ENCODE assay signal across 9 mouse cellular contexts in genomic region chr7:134348825-134349224, GRCm38 (mm10). TPM values are rescaled to one million over a fixed set of nuclear protein-coding genes. Genes with fewer than 3 reads are reported as not detected.
DNase-seq lines count a peak whose midpoint lies in the region; ATAC-seq and TF ChIP-seq lines count a peak whose summit lies in the region.
"Had no signal": no experiment of that assay in that cellular context is flagged by ENCODE, and none has a peak within 500 bp of the region (broad histone marks: within the 10 kb centered on the region; RNA-seq: fewer than 3 reads in every experiment).

No protein-coding gene starts in this region.

- no peak overlapping the region for H3K27ac ChIP-seq in hindbrain, embryonic 11.5 days (ENCODE audit: low read depth, low read length)
- no peak overlapping the region for H3K27ac ChIP-seq in hindbrain, embryonic 13.5 days
- no peak overlapping the region for H3K27ac ChIP-seq in kidney, adult 2 months (ENCODE audit: insufficient read depth, low read depth, low read length)
- H3K27ac ChIP-seq in neural tube, embryonic 11.5 days (ENCODE audit: low read depth, low read length): no peak overlapping the region

- no peaks in the 10 kb centered on the region for H3K27me3 ChIP-seq in hindbrain, embryonic 11.5 days (ENCODE audit: control insufficient read depth, insufficient read depth, low read length)
- no peaks in the 10 kb centered on the region for H3K27me3 ChIP-seq in hindbrain, embryonic 13.5 days
- H3K27me3 ChIP-seq in kidney, adult 2 months (replicated peaks; ENCODE audit: control insufficient read depth, insufficient read depth, low read length): no peaks in the 10 kb centered on the region
- H3K27me3 ChIP-seq in neural tube, embryonic 11.5 days (ENCODE audit: control insufficient read depth, insufficient read depth, low read length): no peaks in the 10 kb centered on the region

- TF ChIP-seq CTCF in kidney, adult 2 months (conservative IDR thresholded peaks at IDR 0.05; ENCODE audit: insufficient read depth, insufficient read length, low read depth, low read length): peak; percentile 79

- H3K9ac ChIP-seq in hindbrain, embryonic 11.5 days (ENCODE audit: low read depth, low read length): no peak overlapping the region
- H3K9ac ChIP-seq in hindbrain, embryonic 13.5 days: no peak overlapping the region
- no peak overlapping the region for H3K9ac ChIP-seq in neural tube, embryonic 11.5 days (ENCODE audit: low read length)

- peak; percentile 35; the same call in 1 of the 2 replicates for ATAC-seq in hindbrain, embryonic 11.5 days (ENCODE audit: low FRiP score)
- no peak for ATAC-seq in hindbrain, embryonic 13.5 days (ENCODE audit: low FRiP score)
- ATAC-seq in neural tube, embryonic 11.5 days (ENCODE audit: insufficient read depth, low FRiP score, low TSS enrichment): no peak

- intact Hi-C loops in left cerebral cortex, postnatal 36 days (cut with DNase I): loop anchor here (2.0 to 10.0 kb wide), 4 partner anchors 84 to 542 kb away; no protein-coding TSS in a partner anchor

- 41% methylated on average over 6 of the region's 6 CpGs for WGBS in hindbrain, embryonic 11.5 days
- 42% methylated on average over 6 of the region's 6 CpGs for WGBS in hindbrain, embryonic 13.5 days
- WGBS in kidney, adult 2 months: 26% methylated on average over 6 of the region's 6 CpGs
- WGBS in neural tube, embryonic 11.5 days: 41% methylated on average over 6 of the region's 6 CpGs

- H3K9me3 ChIP-seq in hindbrain, embryonic 11.5 days (ENCODE audit: control insufficient read depth, low read length): no peaks in the 10 kb centered on the region
- H3K9me3 ChIP-seq in hindbrain, embryonic 13.5 days: no peaks in the 10 kb centered on the region
- no peaks in the 10 kb centered on the region for H3K9me3 ChIP-seq in neural tube, embryonic 11.5 days (ENCODE audit: control insufficient read depth, low read length)

- TF ChIP-seq POLR2A in kidney, adult 2 months (IDR thresholded peaks at IDR 0.05; ENCODE audit: low read depth, low read length): no peak

- DNase-seq in hindbrain, embryonic 11.5 days (ENCODE audit: low spot score): peak; percentile 61
- DNase-seq in cerebellum, postnatal 14 days: peak; percentile 77 to 79
- peak; percentile 45 to 56 for DNase-seq in frontal cortex, postnatal 25 days (ENCODE audit: low spot score in 2 of 2)
- DNase-seq in kidney, adult 2 months: peak; percentile 60
- peak; percentile 35 to 49 for DNase-seq in left cerebral cortex, postnatal 36 days (ENCODE audit: low spot score in 2 of 2)
- peak; percentile 57 for DNase-seq in neural tube, embryonic 11.5 days (ENCODE audit: low spot score)
- peak; percentile 61 for DNase-seq in thymus, postnatal 4 days

- H3K4me3 ChIP-seq in hindbrain, embryonic 11.5 days (ENCODE audit: low read depth, low read length): no peak overlapping the region
- no peak overlapping the region for H3K4me3 ChIP-seq in hindbrain, embryonic 13.5 days
- no peak overlapping the region for H3K4me3 ChIP-seq in kidney, adult 2 months (ENCODE audit: insufficient read depth, low read depth, low read length)
- H3K4me3 ChIP-seq in neural tube, embryonic 11.5 days (ENCODE audit: low read depth, low read length): no peak overlapping the region

- H3K36me3 ChIP-seq in hindbrain, embryonic 11.5 days (ENCODE audit: control insufficient read depth, insufficient read depth, low read length): no peaks in the 10 kb centered on the region
- no peaks in the 10 kb centered on the region for H3K36me3 ChIP-seq in hindbrain, embryonic 13.5 days
- no peaks in the 10 kb centered on the region for H3K36me3 ChIP-seq in kidney, adult 2 months (ENCODE audit: control insufficient read depth, insufficient read depth, low read length)
- H3K36me3 ChIP-seq in neural tube, embryonic 11.5 days (ENCODE audit: control insufficient read depth, insufficient read depth, low read length): no peaks in the 10 kb centered on the region

- no peak overlapping the region for H3K4me2 ChIP-seq in hindbrain, embryonic 11.5 days (replicated peaks; ENCODE audit: low read depth, low read length)
- no peak overlapping the region for H3K4me2 ChIP-seq in hindbrain, embryonic 13.5 days
- H3K4me2 ChIP-seq in neural tube, embryonic 11.5 days (ENCODE audit: low read depth): no peak overlapping the region

- H3K4me1 ChIP-seq in hindbrain, embryonic 11.5 days (replicated peaks; ENCODE audit: control insufficient read depth, insufficient read depth, low read length): no peaks in the 10 kb centered on the region
- H3K4me1 ChIP-seq in hindbrain, embryonic 13.5 days (replicated peaks): no peaks in the 10 kb centered on the region; the same call in 1 of the 2 replicates
- no peaks in the 10 kb centered on the region for H3K4me1 ChIP-seq in kidney, adult 2 months (ENCODE audit: control insufficient read depth, insufficient read depth, low read length)
- no peaks in the 10 kb centered on the region for H3K4me1 ChIP-seq in neural tube, embryonic 11.5 days (ENCODE audit: control insufficient read depth, insufficient read depth, low read length)

RNA-seq across cellular contexts. Expression of gene D7Ertd443e, which starts 36.6 kb away (rescaled TPM):
- 0.04 and 0.08 TPM in 2 replicates for polyA plus RNA-seq in hindbrain, embryonic 11.5 days (2014; fragmentation: Nextera tagmentation; extraction: Ambion mirVana)
- 0.17 and 0.27 TPM in 2 replicates for polyA plus RNA-seq in hindbrain, embryonic 13.5 days (2015; fragmentation: Nextera tagmentation; extraction: Ambion mirVana)
- polyA plus RNA-seq in kidney, adult 2 months (2012; rRNA removed): 1.5 and 1.6 TPM in 2 replicates
- 1 to 10 TPM; 2.9 TPM for total RNA-seq in left cerebral cortex, postnatal 36 days (2021)
- polyA plus RNA-seq in neural tube, embryonic 11.5 days (2014; fragmentation: Nextera tagmentation; extraction: Ambion mirVana): 0.19 TPM in 1 of 2 replicates, not detected in the other
- polyA plus RNA-seq: liver, embryonic 16.5 days had no signal
